Mouse (Mus musculus) G1E (cell line): ENCODE measurements around the gene Gm44596.

Experiments
- CTCF ChIP-seq: IDR thresholded peaks from 2 replicates; pipeline ENCODE4 v1.5.1; 2012; ENCODE audit warnings: low read depth, low read length, inconsistent platforms, mixed read lengths
- GATA1 ChIP-seq: IDR thresholded peaks from 2 replicates; pipeline ENCODE4 v1.6.1; 2012; ENCODE audit warnings: borderline replicate concordance, low read length, inconsistent platforms, mixed read lengths
- POLR2AphosphoS5 ChIP-seq: IDR thresholded peaks from 2 replicates; pipeline ENCODE4 v1.6.1; 2012; ENCODE audit warnings: low read depth, low read length, inconsistent platforms; ENCODE audit not compliant: insufficient replicate concordance
- TAL1 ChIP-seq: conservative IDR thresholded peaks from 2 replicates; pipeline ENCODE4 v1.6.1; 2012; ENCODE audit warnings: low read depth, low read length, inconsistent platforms, mixed read lengths

GRCm38 (mm10) chr6:128436356-128437005 is 61.2 kb downstream of the Gm44596 start:
- no peak for TF ChIP-seq CTCF
- no peak for TF ChIP-seq GATA1
- no peak for TF ChIP-seq POLR2AphosphoS5
- no peak for TF ChIP-seq TAL1
